Mouse (Mus musculus) layer of hippocampus, adult 18-20 months (tissue): Measurements from ENCODE around the gene Hs1bp3. TPM values are rescaled to one million over a fixed set of nuclear protein-coding genes. Genes with fewer than 3 reads are reported as not detected.

Experiments
- DNase-seq, 2 experiments: peaks; one replicate each; pipeline ENCODE4 v3.0.0; 2022; ENCODE audit warnings: low spot score in 2 of 2
- total RNA-seq, 2 experiments: library from RNA; stranded (reverse); gene quantifications; 2 replicates each; pipeline ENCODE4 v1.2.3; 2021

The Hs1bp3 gene
- total RNA-seq, 2 experiments from 2014 or later: 18.2 to 18.3 TPM

DNA sequence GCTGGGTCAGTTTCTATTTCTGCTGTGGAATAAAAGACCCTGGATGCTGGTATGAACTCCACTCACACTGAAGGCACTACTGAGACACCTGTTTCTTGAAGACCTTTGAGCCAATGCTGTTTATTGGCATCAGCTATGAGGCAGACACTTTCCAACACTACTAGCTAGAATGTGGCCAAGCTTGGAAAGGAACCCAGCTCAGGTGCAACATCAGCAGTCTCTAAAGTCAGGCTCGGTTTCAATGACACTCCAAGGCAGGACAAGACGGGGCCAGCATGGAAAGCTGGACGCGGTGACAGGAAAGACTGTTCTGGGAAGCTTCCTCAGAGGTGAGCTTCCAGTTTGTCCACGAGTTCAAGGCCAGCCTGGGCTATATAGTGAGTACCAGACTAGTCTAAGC is 80.0 kb downstream of the Hs1bp3 start:
- DNase-seq: no peak

Other genes with a start within 250 kb of the Hs1bp3 start
- gene Ldah, start 105.3 kb upstream of the Hs1bp3 start, total RNA-seq: 10 to 100 TPM; 43.6 to 45.4 TPM
- gene Gdf7, start 11.5 kb upstream of the Hs1bp3 start, total RNA-seq: under 1 TPM; 0.30 to 0.59 TPM
- 100 to 1,000 TPM; 360 to 385 TPM for gene Rhob, start 186.6 kb downstream of the Hs1bp3 start, total RNA-seq